Mouse (Mus musculus): ENCODE results near the gene Eef1akmt3.
A peak's percentile ranks its signal among the peaks of the same experiment; 100 is the strongest.

Eef1akmt3 gene

DNA sequence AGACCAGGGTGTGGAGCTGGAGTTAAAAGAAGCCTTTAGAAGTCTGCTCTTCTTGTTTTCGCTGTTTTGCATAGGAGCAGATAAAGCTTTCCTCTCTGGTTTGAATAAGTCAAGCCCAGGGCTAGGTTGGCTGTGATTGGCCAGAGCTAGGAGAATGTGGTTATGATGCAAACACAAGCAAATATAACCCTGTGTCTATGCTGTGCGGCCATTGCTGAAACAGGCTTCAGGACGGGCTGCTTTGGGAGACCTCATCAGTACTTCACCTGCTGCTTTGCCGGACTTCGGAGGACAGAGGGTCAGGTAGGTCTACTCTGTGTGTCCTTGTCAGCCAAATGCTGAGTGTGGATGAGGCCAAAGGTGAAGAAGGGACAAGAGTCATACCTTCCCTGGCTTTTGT lies 40.8 kb downstream of the Eef1akmt3 start, which contains the start of gene Avil:
Gene Avil (plus strand): TSS at position 181 of the 400 bp plus-strand sequence.
- no peak for DNase-seq (ENCODE audit: low spot score in 2 of 2)

DNA sequence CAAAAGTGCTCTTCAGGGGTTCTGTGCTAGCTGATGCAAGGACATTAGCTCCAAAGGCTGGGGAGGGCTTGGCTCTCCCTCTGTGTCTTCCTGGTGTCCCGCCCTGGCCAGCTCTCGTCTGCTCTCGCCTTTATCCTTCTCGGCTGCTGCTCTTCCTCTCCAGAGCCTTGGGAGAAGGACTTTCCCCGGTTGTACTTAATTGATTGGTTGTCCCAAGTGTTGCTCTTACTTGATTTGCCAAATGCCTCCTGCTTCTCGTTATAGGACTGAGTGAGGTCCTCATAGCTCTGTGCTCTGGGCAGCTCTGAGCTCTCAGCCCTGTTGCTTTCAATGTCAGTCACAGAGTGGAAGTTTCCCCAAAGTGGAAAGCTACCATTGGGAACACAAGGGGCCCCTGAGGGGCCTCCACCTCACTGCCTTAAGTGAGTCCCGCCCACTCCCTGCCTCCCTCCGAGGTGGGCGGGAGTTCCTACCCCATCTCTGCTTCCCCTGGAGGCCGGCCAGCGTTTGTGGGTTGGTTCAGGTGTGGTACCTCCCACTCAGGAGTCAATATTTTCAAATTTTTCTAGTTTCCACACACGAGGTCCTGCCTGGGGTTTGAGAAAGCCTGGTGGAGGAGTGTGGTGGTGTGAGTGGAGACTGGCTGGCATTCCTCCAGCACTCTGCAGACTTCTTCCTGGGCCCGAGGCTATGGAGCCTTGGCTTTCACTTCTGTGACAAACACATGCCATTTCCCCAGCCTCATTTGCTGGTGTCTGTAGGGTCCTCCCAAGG lies 43.8 kb downstream of the Eef1akmt3 start:
- no peak for DNase-seq (ENCODE audit: low spot score in 2 of 2)

DNA sequence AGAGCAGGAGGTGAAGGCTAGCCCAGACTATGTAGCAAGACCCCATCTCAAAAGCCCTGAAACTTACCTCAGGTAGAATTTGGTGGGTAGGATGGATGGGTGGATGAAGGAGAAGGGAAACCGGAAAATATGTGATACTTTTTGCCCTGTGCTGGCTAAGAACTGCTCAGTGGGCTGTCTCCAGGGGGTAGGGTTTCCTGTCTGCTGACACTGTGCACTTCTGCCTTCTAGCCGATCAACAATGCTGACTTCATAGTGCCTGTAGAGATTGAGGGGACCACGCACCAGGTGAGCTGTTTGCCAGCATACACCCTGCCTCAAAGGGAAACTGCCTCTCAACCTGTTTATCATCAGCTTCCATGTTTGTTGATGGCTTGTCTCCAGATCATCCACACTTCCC lies 47.7 kb downstream of the Eef1akmt3 start:
- DNase-seq (ENCODE audit: low spot score in 2 of 2) = peak in 1 of 2 experiments; percentile 24

DNA sequence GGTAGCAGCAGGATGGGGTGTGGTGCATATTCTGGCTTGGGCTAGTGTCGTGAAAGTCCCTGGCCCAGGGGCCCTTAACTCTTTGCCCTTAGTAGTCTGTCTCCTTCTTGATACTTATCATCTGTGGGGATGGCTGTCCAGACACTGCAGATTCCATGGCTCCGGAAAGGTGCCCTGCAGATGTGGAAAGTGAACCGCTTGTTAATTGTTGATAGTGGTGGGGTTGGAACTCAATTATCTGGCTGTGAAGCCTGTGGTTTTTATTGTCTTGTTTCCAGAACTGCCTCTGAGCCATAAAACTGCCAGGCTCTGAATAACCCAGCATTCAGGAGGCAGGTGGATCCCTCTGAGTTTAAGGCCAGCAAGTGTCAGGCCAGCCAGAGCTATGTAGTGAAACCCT lies 49.6 kb downstream of the Eef1akmt3 start:
- DNase-seq (ENCODE audit: low spot score in 2 of 2) = no peak

DNA sequence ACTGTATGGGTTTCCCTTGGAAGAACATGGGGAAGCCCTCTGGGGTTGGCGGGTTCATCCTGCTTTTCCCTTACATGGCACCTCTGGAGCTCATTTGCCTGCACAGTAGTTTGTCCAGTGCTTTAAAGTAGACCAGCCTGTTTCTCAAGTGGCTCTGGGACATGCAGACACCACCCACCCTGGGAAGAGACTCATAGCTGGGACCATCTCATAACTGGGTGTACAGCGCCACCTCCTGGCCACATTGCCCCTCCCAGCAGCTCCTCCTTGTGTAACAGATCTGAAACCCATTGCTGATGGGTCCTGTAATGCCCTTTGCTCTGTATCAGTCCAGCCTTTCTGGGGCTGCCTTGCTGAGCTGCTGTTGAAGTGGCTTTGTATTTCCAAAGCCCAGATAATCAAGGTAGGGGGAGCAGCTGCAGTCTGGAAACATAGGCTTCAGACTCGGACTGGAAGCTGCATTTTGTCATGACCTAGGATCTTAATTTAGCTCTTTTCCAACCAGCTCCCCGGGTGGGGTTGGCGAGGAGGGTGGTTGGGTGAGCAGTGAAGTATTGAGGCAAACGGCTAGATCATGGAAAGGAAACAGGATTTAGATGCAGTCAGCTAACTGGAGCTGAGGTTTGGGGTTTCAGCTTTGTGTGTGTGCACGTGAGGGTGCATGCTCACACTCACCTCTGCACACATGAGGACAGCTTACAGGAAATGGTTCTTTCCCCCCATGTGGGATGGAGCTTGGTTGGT lies 50.8 kb downstream of the Eef1akmt3 start:
- DNase-seq (ENCODE audit: low spot score in 2 of 2) = peak; percentile 76 to 84

DNA sequence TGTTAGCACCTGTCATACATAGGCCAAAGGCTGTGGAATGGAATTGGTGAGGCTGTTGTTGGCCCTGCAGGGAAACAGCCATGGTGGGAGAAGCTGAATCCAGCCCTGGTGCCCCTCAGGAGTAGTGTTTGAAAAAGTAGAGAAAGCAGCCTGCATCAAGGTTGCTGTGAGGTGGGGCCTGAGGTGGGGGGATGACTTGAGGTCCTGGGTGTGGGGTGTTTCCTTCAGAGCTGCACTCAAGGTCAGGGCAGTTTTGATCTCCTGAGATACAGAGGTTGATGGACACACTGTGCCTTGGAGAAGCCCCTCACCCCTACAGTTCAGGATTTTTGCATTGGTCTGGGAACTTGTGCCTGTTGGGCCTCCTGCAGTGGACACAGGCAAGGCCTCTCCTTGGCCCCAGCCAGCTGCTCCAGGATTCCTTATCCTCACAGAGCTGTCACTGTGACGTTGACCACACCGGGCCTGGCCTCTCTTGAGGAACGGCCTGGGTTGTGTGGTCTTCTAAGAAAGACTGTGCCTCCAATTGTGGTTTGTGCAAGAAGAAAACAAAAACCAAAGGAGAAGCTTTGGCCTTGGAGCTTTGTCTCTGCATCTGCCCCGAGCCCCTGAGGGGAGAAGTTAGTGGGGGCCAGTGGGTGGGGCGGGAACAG lies 52.7 kb downstream of the Eef1akmt3 start:
- DNase-seq (ENCODE audit: low spot score in 2 of 2) = no peak

DNA sequence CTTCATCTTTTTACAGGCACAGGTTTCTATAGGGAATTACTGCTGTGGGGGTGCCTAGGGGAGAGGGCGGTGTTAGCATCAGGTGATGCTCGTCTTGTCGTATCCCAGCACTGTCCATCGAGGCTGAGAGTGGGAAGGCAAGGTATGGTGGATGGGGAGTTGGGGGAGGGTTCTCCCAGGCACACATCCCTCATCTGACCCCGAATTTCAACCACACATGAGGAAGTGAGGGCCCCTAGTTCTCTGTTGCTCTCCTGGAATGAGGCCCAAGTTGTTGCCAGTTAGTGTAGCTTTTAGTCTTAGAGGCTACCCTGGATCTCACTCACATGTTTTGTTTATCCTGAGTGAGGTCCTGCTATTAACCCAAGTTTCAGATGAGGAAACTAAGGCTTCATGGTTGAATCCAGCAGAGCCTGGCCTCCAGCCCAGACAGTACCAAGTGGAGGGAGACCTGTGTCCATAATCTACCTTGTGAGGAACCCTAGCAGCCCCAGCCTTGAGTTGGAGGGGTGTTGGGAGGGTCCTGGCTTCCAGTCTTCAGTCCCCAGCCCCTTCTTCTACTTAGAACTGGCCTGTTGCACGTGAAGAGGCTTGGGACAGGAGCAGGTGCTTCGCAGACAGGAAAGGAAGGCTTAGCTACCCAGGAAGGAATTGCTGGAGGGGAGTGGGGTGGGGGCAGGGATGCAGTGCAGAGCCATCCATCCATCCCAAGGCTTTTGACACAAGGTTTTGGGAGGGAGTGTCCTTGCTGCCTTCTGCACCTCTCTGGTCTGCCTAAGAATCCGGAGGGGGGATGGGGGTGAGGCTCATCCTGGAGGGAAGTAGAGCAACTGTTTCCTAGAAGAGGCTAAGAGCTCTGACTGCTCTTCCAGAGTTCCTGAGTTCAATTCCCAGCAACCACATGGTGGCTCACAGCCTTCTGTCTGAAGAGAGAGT lies 53.9 kb downstream of the Eef1akmt3 start:
- no peak for DNase-seq (ENCODE audit: low spot score in 2 of 2)

DNA sequence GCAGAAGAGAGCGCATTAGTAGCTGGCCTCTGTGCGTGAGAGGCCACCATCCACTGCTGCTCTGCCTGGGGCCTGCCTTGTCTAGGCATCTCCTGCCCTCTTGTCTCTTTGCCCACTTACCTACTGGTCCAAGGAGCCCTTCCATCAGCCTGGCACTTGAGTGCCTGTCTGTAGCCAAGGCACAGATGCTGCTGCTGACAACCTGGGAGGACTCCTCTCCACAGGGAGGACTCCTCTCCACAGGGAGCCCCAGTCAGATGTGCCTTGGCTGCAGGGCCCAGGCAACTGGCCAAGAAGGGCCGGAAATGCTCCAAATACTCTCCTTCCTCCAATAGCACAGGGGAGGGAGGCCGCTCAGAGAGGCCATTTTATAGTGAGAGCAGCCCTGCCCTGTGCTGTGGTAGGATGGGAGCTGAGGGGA lies 54.8 kb downstream of the Eef1akmt3 start:
- no peak for DNase-seq (ENCODE audit: low spot score in 2 of 2)

DNA sequence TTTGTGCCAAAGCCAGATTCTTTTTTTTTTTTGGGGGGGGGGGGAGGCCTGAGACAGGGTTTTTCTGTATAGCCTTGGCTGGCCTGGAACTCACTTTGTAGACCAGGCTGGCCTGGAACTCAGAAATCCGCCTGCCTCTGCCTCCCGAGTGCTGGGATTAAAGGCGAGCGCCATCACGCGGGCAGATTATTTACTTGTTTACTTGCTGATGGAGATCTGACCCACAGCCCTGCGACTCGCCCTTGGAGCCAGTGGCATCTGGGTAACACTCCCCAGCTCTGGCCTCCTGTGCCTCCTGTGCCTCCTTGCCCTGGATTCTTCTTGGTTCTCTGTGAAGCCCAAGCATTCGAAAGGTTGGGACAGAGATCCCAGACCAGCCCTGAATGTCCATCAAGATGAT lies 55.7 kb downstream of the Eef1akmt3 start:
- DNase-seq (ENCODE audit: low spot score in 2 of 2) = no peak

DNA sequence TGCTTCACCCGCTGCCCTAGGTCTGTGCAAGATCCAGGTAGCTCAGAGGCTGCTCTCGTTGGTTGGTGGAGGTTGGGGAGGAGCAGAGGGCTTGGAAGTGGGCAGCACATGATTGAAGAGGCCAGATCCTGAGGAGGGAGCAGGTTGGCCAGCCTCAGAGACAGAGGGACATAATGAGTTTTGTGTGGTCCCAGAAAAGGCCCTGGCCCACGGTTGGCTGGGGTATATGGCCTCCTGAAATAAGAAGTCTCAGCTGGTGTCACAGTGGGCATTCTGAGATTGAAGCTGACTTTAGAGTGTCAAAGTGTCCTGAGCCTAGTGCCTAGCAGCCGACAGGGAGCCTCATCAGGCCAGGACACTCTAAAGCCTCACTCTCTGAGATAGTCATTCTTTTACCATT lies 56.2 kb downstream of the Eef1akmt3 start:
- no peak for DNase-seq (ENCODE audit: low spot score in 2 of 2)

DNA sequence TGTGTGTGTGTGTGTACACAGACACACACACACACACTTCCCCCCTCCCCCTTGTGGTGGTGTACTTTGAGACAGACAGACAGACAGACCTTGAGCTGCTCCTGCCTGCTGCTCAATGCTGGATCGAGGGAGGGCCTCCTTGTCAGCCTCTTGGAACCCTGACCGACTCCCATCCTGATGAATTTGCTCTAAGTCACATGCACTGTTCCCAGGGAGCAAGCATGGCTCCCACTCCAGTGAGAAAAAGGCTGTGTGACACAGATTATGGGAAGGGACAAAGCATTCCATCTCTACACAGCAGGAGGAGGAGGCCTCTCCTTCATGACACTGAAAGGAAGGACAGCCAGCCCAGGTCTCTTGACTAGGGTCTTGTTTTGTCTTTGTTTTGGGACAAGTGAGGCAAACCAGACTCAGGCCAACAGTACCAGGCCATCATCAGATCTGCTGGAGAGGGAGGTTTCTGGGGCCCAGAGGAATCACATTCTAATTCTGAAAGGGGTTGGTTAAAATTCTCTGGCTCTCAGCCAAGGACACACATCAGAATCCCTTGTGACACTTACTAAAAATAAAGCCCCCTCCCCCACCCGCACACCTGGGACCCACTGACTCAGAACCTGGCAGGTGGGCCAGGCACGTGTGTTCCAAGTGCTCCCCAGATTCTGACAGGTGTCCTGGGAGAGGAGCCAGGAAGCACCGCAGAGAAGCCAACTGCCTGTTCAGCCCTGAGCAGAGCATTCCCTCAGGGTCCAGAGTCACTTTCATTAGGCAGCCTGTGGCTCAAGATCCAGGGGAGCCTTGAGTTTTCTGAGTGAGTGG lies 56.9 kb downstream of the Eef1akmt3 start:
- DNase-seq (ENCODE audit: low spot score in 2 of 2) = no peak

DNA sequence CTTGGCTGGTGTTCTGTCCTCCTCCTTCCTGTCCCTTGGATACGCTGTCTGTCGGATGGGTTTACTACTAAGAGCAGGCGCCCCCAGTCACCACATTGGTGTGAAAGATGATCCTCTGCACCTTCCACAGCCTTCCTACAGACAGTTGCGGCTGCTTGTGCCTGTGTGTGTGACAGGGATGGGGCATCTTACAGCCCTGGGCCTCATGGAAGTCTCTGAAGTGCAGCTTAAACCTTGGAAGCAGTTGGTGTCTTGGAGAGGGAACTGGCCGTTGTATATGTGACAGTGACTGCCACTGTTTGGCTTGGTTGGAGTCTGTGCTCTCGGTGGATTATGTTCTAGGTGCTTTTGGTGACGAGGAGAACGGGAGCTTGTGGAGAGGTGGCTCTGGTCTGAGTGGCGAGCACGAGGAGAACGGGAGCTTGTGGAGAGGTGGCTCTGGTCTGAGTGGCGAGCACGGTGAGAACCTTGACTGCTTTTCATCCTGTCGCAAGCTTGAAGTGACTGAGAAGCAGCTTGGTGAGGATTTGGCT lies 58.1 kb downstream of the Eef1akmt3 start:
- DNase-seq (ENCODE audit: low spot score in 2 of 2) = no peak

DNA sequence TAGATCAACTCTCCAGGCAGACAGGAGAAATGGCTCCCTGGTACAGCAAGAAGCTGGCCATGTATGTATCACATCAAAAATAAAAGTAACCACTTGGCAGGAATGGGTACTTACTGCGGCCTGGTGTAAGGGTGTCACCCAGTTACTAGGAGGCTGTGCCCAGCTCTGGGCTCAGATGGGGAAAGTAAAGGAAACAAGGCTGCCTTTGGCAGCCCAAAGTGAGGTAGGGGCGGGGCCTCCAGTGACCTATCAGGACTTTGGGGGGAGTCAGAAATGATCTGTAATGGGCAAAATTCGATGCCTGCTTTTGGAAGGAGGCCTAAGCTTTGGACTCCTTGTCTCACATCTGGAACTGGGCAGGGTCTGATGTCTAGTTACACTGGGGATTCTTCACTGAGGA lies 59.6 kb downstream of the Eef1akmt3 start:
- DNase-seq (ENCODE audit: low spot score in 2 of 2) = no peak

Measured in natural killer cell, adult 2 months (primary cell).